Mouse (Mus musculus) brain, embryonic 14.5 days (tissue): ENCODE data around the gene Tnfrsf11a.

Experiments used
- CTCF ChIP-seq: fragments of 200-500 bp; IDR thresholded peaks from 2 replicates; pipeline ENCODE4 v1.5.1; 2012; ENCODE audit warnings: inconsistent platforms, mild to moderate bottlenecking, moderate library complexity, borderline replicate concordance; ENCODE audit not compliant: insufficient read depth, insufficient read length; ENCODE audit errors: extremely low read depth
- POLR2A ChIP-seq: fragments of 200-500 bp; IDR thresholded peaks from 2 replicates; pipeline ENCODE4 v1.6.1; 2012; ENCODE audit warnings: mild to moderate bottlenecking, inconsistent platforms, borderline replicate concordance; ENCODE audit not compliant: poor library complexity, insufficient read depth, insufficient read length, severe bottlenecking; ENCODE audit errors: extremely low read depth

DNA sequence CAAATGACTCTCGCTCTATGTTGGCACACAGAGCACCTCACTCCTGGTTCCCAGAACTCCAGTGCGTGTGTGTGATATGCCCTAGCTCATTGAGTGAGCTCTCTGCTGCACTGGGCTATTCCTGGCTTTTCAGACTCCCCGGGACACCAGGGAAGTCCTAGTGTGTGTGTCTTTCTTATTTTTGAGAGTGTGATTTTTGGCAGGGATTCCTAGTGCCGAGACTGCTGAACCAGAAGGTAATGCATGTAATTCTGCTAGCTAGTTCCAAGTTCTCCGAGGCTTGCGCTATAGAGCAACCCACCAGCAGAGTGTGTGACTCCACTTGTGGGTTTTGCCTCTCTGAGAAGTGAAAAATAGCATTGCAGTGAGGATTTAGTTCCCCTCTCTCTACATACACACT lies 96.1 kb downstream of the Tnfrsf11a start:
- TF ChIP-seq CTCF (no peak), POLR2A (no peak)
